Mouse (Mus musculus) testis, postnatal 10 days (tissue): ENCODE data around the gene Dppa4.

ENCODE experiments used
- DNase-seq: peaks from one replicate; pipeline ENCODE4 v3.0.0; 2021; ENCODE audit warnings: low spot score

The Dppa4 gene

DNA sequence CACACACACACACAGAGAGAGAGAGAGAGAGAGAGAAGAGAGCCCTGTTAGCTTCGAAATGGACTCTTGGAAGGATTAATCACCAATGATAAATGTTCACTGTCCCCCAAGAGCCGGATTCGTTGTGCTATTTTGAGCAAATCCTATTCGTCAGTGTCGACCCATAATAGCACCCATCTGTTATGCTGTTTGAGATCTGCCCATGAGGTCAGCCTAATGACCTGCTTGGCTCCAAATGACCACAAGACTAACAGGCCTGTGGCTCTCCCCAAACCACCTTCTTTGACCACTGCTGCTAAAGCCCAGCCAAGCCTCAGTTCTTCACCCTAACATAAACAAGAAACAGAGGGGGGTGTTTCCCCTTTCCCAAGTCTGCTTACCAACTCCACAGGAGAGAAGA lies 43.4 kb downstream of the Dppa4 start:
- no peak for DNase-seq

GRCm38 (mm10) chr16:48328420-48328819 lies 44.9 kb downstream of the Dppa4 start:
- DNase-seq: no peak

DNA sequence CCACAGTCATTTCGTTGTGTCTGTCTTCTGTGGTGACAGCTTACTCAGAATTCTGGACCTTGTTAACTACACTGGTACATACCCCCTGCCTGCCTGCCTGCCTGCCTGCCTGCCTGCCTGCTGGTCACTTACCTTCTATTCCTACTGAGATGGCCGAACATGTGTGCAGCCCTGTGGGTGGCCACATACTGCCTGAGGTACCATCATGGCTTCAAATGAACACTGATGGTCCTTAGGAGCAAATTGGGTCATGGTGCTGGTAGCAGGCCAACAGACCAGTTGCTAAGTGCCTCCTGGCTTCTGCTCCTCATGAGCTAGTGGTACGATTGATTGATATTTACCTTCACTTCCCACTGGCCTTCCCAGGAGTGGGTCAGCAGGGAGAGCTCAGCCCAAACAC lies 48.3 kb downstream of the Dppa4 start:
- DNase-seq: no peak

DNA sequence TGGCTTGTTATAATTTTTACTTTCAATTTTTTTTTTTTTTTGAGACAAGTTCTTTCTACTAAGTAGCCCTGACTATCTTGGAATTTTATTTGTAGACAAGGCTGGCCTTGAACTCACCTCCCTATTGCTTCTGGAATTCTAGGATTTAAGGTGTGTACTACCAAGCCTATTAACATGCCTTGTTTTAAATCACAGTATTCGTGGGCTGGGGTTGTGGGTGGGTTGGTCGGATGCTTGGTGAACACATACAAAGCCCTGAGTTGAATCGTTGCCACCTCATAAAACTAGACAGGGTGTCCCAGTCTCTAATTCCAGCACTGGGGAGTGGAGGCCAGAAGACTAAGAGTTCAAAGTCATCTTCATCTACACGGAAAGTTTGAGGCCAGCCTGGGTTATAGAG lies 51.8 kb downstream of the Dppa4 start:
- DNase-seq: no peak
